Mouse (Mus musculus) R1 (cell line): ENCODE measurements around the gene Myom3.
A peak's percentile ranks its signal among the peaks of the same experiment; 100 is the strongest.
"Not testable (repeated sequence)": the region's sequence is repeated elsewhere in the genome, so short reads cannot be mapped to it uniquely, and the experiment has no call there.

ENCODE experiments used
- DNase-seq: peaks from one replicate; pipeline ENCODE4 v3.0.0-alpha.2; 2018; ENCODE audit warnings: low read depth, low spot score

Myom3 gene

DNA sequence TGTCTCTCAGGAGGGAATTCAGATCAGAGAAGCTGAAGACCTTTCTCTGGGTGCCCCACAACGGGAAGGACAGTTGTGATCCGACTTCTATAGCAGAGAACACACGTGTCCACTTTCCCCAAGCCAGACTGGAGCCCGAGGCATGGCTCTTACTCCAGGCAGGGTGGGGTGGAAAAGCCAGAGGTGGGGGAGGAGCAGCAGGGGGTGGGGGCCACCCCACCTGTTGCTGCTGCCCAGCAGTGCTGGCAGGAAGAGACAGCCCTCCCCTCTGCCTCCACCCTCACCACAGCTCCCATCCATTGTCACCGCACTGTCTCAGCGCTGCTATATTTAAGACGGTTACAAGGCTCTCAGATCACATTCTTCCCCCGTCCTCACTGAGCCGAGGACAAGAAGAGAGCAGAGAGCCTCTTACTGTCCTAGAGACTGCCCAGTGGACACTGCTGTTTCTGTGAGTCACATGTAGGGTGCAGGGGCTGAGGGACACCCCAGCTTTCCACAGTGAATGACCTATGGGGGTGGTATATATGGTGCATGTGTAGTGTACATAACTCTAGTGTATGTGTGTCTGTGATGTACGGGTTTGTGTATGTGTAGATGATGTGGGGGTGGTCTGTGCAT is at the start of gene Myom3:
Myom3 (plus strand) TSS at position 360 of the 621 bp plus-strand sequence.
- no peak for DNase-seq

GRCm38 (mm10) chr4:135710392-135710791 is 49.1 kb upstream of the Myom3 start:
- no peak for DNase-seq

DNA sequence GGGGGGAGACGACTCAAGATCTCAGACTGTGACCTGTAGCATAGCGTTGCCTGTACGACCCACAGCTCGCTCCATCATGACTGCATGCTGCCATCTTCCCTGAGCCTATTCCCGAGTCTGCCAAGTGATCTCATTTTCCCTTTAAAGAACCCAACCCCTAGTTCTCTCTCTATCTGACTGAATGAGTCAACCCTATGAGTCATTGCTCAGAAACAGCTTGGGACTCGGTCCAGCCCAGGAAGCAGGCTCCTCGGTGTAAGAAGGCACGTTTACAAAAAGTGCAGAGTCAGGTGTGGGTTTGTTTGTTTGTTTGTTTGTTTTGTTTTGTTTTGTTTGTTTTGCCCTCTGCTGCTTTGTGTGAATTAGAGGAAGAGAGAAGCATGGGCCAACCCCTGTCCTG is 44.7 kb upstream of the Myom3 start:
- no peak for DNase-seq

DNA sequence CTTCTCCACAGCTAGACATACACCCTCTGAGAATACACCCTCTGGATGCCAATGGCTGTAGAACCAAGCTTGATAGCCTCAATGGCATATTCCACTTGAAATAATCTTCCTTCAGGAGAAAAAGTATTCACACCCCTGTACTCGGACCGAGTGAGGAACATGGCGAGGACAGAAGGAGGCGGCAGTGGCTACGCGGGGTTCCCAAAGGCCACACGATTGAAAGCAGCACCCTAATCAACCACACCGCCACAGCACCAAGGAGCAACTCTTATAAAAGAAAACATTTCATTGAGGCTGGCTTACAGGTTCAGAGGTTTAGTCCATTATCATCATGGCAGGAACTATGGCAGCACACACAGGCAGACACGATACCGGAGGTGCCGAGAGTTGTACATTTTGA is 43.1 kb upstream of the Myom3 start:
- DNase-seq, result not testable (repeated sequence)

DNA sequence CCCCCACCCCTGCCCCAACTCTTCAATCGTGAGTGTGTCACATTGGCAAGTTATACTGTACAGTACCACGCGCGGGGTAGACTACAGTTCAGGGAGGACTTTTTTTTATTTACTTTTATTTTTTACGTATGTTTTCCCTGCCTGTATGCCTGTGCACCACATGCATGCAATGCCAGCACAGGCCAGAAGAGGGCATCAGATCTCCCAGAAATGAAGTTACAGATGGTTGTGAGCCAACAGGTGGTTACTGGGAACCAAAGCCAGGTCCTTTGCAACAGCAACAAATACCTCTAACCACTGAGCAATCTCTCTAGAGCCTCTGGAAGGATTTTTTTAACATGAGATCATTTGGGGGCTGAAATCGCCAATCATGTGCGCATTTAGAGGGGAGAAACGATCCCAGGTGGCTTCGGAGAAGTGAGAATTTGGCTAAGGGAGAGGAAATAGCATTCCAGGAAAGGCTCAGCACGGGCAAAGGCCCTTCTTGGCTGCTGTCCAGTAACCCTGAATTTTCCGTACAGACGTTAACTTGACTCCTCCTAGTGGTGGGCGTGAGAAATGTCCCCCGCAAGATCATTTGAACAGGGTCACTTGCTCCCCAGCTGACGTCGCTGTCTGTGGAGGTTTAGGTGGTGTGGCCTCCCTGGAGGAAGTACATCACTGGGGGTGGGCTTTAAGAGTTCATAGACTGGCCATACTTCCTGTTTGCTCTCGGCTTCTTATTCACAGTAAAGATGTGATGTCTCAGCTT is 36.8 kb upstream of the Myom3 start:
- DNase-seq, result peak; percentile 86

GRCm38 (mm10) chr4:135726416-135726815 is 33.1 kb upstream of the Myom3 start:
- no peak for DNase-seq

DNA sequence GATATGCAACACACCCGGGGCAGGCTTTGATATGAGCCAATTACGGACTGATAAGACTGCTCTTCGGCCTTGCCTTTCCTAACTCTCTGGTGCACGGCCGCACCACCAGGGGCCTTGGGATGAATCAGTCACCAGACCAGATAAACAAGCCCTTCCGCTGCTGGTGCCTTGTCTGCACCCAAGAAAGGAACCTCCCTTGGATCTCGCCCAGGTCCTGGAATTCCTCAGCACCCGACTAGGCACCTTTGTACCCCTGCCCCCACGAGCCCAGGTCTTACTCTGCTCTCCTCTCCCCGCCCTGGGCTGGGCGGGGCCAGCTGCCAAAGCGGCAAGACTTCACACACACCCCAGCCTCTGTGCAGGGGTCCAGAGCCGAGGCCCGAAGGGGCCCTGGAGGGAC is 31.7 kb upstream of the Myom3 start, which contains the start of gene Il22ra1:
Il22ra1 (plus strand) TSS at position 356 of the 400 bp plus-strand sequence.
- DNase-seq, result peak; percentile 32

DNA sequence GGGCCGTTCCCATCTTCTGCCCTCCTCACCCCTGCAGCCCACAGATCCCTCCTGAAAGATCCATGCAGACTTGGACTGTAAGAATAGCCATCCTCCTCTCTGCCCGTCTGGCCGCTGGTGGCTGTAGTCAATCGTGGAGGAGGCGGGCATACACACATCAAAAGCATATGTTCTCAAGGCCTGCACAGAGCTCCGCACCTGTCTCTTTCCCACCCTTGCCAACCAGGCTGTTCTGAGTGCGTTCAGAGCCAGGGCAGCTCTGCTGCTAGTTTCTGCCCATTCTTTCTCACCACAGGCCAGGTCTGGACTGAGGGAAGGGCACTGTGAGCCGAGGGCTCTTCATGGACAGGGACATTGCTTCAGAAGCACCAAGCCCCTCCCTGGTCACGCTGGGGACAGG is 29.3 kb upstream of the Myom3 start:
- DNase-seq, result no peak

GRCm38 (mm10) chr4:135730951-135731350 is 28.6 kb upstream of the Myom3 start:
- DNase-seq, result no peak

- DNase-seq, result no peak
These were observed 25.6 kb upstream of the Myom3 start for GRCm38 (mm10) chr4:135733901-135734300.

- no peak for DNase-seq
These were observed 22.6 kb upstream of the Myom3 start for GRCm38 (mm10) chr4:135736903-135737302.

DNA sequence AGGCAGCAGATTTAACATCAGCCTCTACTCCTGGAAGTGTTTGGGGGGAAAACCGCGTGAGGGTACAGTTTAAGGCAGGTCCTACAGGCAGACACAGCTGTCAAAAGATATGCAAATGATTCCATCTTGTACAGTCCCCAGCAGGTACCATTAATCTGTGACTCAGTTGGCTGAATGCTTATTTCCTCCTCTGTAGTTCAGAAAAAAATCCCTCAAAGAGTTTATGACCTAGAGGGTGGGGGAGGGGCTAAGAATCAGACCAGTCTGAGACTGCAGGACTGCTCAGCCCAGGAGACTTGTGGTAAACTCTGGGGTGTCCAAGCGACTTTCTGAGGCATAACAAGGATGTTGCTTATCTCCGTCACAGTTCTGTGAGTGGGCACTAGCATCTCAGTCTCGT is 21.3 kb upstream of the Myom3 start:
- DNase-seq, result no peak

GRCm38 (mm10) chr4:135739148-135739547 is 20.4 kb upstream of the Myom3 start:
- DNase-seq, result no peak

DNA sequence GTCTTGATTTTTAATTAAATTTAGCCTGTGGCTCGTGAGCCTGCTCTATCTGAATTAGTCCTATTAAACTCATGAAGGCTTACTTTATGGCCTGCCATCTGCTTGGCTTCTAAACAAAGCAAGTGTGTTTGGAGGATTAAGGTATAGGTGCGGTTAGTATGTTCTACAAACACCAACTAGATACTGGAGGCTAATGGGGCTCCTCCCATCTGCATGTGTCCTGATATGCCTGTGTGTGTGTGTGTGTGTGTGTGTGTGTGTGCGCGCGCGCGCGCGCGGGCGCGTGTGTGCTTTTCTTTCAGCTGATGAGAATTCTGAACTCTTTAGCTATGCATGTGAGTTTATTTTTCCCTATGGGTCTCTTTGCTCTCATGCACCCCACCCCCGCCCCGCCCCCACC is 19.8 kb upstream of the Myom3 start:
- DNase-seq, result no peak

DNA sequence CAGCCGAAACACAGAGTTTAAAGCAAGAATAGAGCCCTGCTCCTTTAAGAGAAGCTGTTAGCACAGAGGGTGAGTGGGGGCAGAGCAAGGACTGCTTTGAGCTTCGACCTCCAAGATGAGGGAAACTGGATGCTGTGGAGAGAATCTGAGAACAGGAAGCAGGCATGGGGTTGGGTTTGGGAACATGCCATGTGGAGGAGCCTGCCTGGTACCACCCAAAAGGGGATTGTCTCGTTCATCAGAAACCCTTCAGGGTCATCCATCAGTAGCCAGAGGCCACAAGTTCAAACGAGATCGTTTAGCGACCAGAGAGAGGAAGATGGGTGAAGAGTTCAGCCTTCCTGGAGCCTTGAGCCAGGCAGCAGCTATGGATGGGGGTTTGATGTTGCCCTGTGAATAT is 16.0 kb upstream of the Myom3 start:
- no peak for DNase-seq

DNA sequence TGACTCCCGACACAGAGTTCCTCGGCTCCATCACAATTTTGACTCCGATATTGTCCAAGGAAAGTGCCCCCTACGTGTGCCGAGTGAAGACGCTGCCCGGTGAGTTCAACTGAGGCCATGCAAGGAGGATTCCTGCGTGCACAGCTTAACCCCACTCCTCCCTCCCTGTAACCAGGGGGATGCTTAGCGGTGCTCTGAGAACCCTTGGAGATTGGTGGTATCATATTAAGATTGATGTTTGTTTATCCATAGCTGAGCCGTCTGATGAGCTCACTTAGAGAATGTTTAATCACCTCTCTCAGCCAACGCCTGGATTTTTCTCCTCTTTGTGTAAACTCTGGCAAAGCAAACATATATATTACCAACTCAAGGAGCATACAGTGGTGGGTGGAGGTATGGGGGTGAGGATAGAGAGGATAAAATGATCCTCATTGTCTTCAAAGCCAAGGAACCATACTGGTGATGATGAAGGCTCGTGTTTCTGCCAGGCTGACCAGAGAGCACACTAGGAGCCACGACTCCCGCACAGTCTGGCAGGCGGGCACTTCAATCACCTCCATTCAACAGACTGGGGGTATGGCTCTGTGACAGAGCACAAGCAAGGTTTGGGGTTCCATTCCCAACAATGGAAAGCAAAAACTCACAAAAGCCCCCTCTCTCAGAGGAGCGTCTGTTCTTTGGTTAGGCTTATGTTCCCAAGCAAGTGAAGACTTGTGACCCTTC is 14.6 kb upstream of the Myom3 start:
- no peak for DNase-seq

- DNase-seq, result no peak
These were observed 13.9 kb upstream of the Myom3 start for GRCm38 (mm10) chr4:135745613-135746012.

DNA sequence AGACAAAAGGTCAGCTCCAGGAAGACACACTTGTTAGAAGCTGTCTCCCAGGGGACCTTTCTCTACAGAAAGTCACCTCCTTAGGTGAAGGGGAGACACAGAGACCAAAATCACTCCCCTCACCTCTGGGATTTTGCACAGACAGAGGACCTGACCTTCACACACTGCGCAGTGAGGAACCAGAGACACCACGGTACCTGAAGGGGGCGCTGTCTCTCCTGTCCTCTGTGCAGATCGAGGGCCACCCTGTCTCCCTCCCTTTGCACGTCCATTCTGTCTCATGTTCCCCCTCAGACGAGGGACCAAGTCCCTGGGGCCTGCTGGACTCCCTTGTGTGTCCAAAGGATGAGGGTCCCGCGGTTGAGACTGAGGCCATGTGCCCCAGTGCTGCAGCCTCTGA is 8.6 kb upstream of the Myom3 start:
- peak; percentile 59 for DNase-seq

DNA sequence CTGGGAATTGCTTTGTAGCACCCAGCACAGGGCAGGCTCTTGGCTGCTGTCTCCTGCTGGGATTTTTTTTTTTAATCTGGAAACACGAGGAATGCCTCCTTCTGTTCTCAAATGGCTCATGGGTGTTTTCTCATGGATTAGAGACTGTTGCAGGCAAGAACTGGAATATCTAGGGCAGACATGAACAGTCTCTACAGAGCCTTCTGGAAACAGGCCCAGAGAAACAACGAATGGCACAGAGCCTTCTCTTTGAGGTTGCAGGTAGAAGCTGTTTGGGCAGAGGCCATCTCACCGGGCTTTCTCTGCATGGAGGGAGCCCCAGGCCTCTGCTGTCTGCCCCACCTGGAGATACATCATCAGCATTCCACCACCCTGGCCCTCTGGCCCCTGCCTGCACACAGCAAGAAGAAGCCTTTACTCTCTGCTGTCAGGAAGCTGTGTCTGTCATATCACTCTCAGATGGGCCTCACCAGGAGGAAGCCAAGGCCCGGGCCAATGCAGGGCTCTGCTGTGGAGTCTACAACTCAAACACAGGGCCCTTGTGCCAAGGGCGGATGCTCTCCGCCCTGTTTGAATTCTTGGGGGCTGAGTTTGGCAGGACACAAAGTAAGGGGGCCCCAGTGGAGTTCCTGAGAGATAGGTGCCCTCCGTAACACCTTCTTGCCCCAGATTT is 7.3 kb upstream of the Myom3 start:
- DNase-seq, result no peak

- no peak for DNase-seq
These were observed 6.7 kb upstream of the Myom3 start for GRCm38 (mm10) chr4:135752779-135753164.

- peak; percentile 37 for DNase-seq
These were observed 1.2 kb upstream of the Myom3 start for GRCm38 (mm10) chr4:135758331-135758730.

GRCm38 (mm10) chr4:135758825-135759224 is 690 bp upstream of the Myom3 start:
- DNase-seq, result no peak
